Mouse (Mus musculus): ENCODE results near the gene Stx16. TPM values are rescaled to one million over a fixed set of nuclear protein-coding genes. Genes with fewer than 3 reads are reported as not detected.

Gene Stx16
- total and polyA plus RNA-seq, 3 experiments = 17.1 to 20.3 (median 19.8) TPM

GRCm38 (mm10) chr2:174061219-174061618, 14.9 kb upstream of the Stx16 start:
- Histone ChIP-seq H3K4me1 (ENCODE audit: control insufficient read depth, insufficient read depth, low read length) (no peaks in the 10 kb centered on the region), H3K27me3 (ENCODE audit: control insufficient read depth, insufficient read depth, low read length) (no peaks in the 10 kb centered on the region), H3K4me3 (no peak overlapping the region), H3K27ac (no peak overlapping the region), H3K36me3 (ENCODE audit: control insufficient read depth, insufficient read depth, low read length) (no peaks in the 10 kb centered on the region), H3K79me2 (replicated peaks; ENCODE audit: control insufficient read depth, insufficient read depth, low read length) (no peaks in the 10 kb centered on the region), H3K9ac (ENCODE audit: low read depth, low read length) (no peak overlapping the region)
- intact Hi-C loops (cut with DNase I) = no loop called here
- TF ChIP-seq POLR2A (IDR thresholded peaks at IDR 0.05; ENCODE audit: insufficient read depth, low read depth, low read length) (no peak), EP300 (IDR thresholded peaks at IDR 0.05; ENCODE audit: insufficient read depth, low read depth, low read length) (no peak), CTCF (IDR thresholded peaks at IDR 0.05) (no peak)
- DNase-seq = no peak
- 30% methylated on average over 2 of the region's 2 CpGs for WGBS

GRCm38 (mm10) chr2:174063074-174063473, 13.0 kb upstream of the Stx16 start:
- Histone ChIP-seq H3K36me3 (ENCODE audit: control insufficient read depth, insufficient read depth, low read length) (no peaks in the 10 kb centered on the region), H3K4me3 (no peak overlapping the region), H3K27ac (no peak overlapping the region), H3K79me2 (replicated peaks; ENCODE audit: control insufficient read depth, insufficient read depth, low read length) (no peaks in the 10 kb centered on the region), H3K4me1 (ENCODE audit: control insufficient read depth, insufficient read depth, low read length) (no peaks in the 10 kb centered on the region), H3K27me3 (ENCODE audit: control insufficient read depth, insufficient read depth, low read length) (no peaks in the 10 kb centered on the region), H3K9ac (ENCODE audit: low read depth, low read length) (no peak overlapping the region)
- WGBS = 44% methylated on average over 6 of the region's 6 CpGs
- intact Hi-C loops (cut with DNase I) = no loop called here
- TF ChIP-seq CTCF (IDR thresholded peaks at IDR 0.05) (no peak), EP300 (IDR thresholded peaks at IDR 0.05; ENCODE audit: insufficient read depth, low read depth, low read length) (no peak), POLR2A (IDR thresholded peaks at IDR 0.05; ENCODE audit: insufficient read depth, low read depth, low read length) (no peak)
- peak; percentile 15 for DNase-seq

- intact Hi-C loops (cut with DNase I) = no loop called here
- WGBS = 44% methylated on average over 9 of the region's 9 CpGs
- no peak for TF ChIP-seq EP300 (IDR thresholded peaks at IDR 0.05; ENCODE audit: insufficient read depth, low read depth, low read length)
- no peak for TF ChIP-seq POLR2A (IDR thresholded peaks at IDR 0.05; ENCODE audit: insufficient read depth, low read depth, low read length)
- TF ChIP-seq CTCF (IDR thresholded peaks at IDR 0.05) = no peak
These were observed 12.4 kb upstream of the Stx16 start for GRCm38 (mm10) chr2:174063527-174064211.

GRCm38 (mm10) chr2:174067793-174068419, 8.2 kb upstream of the Stx16 start:
- intact Hi-C loops (cut with DNase I) = no loop called here
- WGBS = 80% methylated on average over 6 of the region's 6 CpGs
- Histone ChIP-seq H3K36me3 (ENCODE audit: control insufficient read depth, insufficient read depth, low read length) (no peaks in the 10 kb centered on the region), H3K27me3 (ENCODE audit: control insufficient read depth, insufficient read depth, low read length) (no peaks in the 10 kb centered on the region), H3K4me3 (no peak overlapping the region), H3K27ac (no peak overlapping the region), H3K79me2 (replicated peaks; ENCODE audit: control insufficient read depth, insufficient read depth, low read length) (no peaks in the 10 kb centered on the region), H3K4me1 (ENCODE audit: control insufficient read depth, insufficient read depth, low read length) (no peaks in the 10 kb centered on the region; the same call in 1 of the 2 replicates), H3K9ac (ENCODE audit: low read depth, low read length) (no peak overlapping the region)
- no peak for DNase-seq
- TF ChIP-seq CTCF (IDR thresholded peaks at IDR 0.05) (no peak), EP300 (IDR thresholded peaks at IDR 0.05; ENCODE audit: insufficient read depth, low read depth, low read length) (no peak), POLR2A (IDR thresholded peaks at IDR 0.05; ENCODE audit: insufficient read depth, low read depth, low read length) (no peak)

More at GRCm38 (mm10) chr2:174063527-174064211, 12.4 kb upstream of the Stx16 start:
- DNase-seq = no peak
- no peaks in the 10 kb centered on the region for H3K79me2 ChIP-seq (replicated peaks; ENCODE audit: control insufficient read depth, insufficient read depth, low read length)
- H3K27me3 ChIP-seq (ENCODE audit: control insufficient read depth, insufficient read depth, low read length) = no peaks in the 10 kb centered on the region
- H3K9ac ChIP-seq (ENCODE audit: low read depth, low read length) = no peak overlapping the region
- H3K4me3 ChIP-seq = no peak overlapping the region
- no peak overlapping the region for H3K27ac ChIP-seq
- no peaks in the 10 kb centered on the region for H3K36me3 ChIP-seq (ENCODE audit: control insufficient read depth, insufficient read depth, low read length)
- H3K4me1 ChIP-seq (ENCODE audit: control insufficient read depth, insufficient read depth, low read length) = no peaks in the 10 kb centered on the region

GRCm38 (mm10) chr2:174069532-174070049, 6.5 kb upstream of the Stx16 start:
- Histone ChIP-seq H3K4me1 (ENCODE audit: control insufficient read depth, insufficient read depth, low read length) (no peaks in the 10 kb centered on the region; the same call in 1 of the 2 replicates), H3K4me3 (no peak overlapping the region), H3K9ac (ENCODE audit: low read depth, low read length) (no peak overlapping the region), H3K27ac (no peak overlapping the region), H3K36me3 (ENCODE audit: control insufficient read depth, insufficient read depth, low read length) (no peaks in the 10 kb centered on the region), H3K79me2 (replicated peaks; ENCODE audit: control insufficient read depth, insufficient read depth, low read length) (no peaks in the 10 kb centered on the region), H3K27me3 (ENCODE audit: control insufficient read depth, insufficient read depth, low read length) (no peaks in the 10 kb centered on the region)
- intact Hi-C loops (cut with DNase I) = loop anchor here (10.0 kb wide), 1 partner anchor 405 kb away; the partner anchor contains the start of gene Prelid3b
- no peak for DNase-seq
- no peak for TF ChIP-seq EP300 (IDR thresholded peaks at IDR 0.05; ENCODE audit: insufficient read depth, low read depth, low read length)
- TF ChIP-seq POLR2A (IDR thresholded peaks at IDR 0.05; ENCODE audit: insufficient read depth, low read depth, low read length) = no peak
- TF ChIP-seq CTCF (IDR thresholded peaks at IDR 0.05) = no peak
- WGBS = 55% methylated on average over 3 of the region's 3 CpGs

- 67% methylated on average over 5 of the region's 5 CpGs for WGBS
- intact Hi-C loops (cut with DNase I) = loop anchor here (10.0 kb wide), 1 partner anchor 403 kb away; the partner anchor contains the start of gene Prelid3b
- DNase-seq = no peak
These were observed 4.7 kb upstream of the Stx16 start for GRCm38 (mm10) chr2:174071406-174071805.

More at GRCm38 (mm10) chr2:174071406-174071805, 4.7 kb upstream of the Stx16 start:
- no peak overlapping the region for H3K9ac ChIP-seq (ENCODE audit: low read depth, low read length)
- no peaks in the 10 kb centered on the region for H3K79me2 ChIP-seq (replicated peaks; ENCODE audit: control insufficient read depth, insufficient read depth, low read length)
- no peak overlapping the region for H3K4me3 ChIP-seq
- H3K27ac ChIP-seq = no peak overlapping the region
- H3K36me3 ChIP-seq (ENCODE audit: control insufficient read depth, insufficient read depth, low read length) = no peaks in the 10 kb centered on the region
- no peak for TF ChIP-seq EP300 (IDR thresholded peaks at IDR 0.05; ENCODE audit: insufficient read depth, low read depth, low read length)
- no peak for TF ChIP-seq CTCF (IDR thresholded peaks at IDR 0.05)
- TF ChIP-seq POLR2A (IDR thresholded peaks at IDR 0.05; ENCODE audit: insufficient read depth, low read depth, low read length) = no peak
- H3K4me1 ChIP-seq (ENCODE audit: control insufficient read depth, insufficient read depth, low read length) = no peaks in the 10 kb centered on the region; the same call in 1 of the 2 replicates
- H3K27me3 ChIP-seq (ENCODE audit: control insufficient read depth, insufficient read depth, low read length) = no peaks in the 10 kb centered on the region

All from heart, adult 2 months (tissue).